Mouse (Mus musculus) gastrocnemius, adult 2 months (tissue): ENCODE results near the gene Prex1. TPM values are rescaled to one million over a fixed set of nuclear protein-coding genes. Genes with fewer than 3 reads are reported as not detected.
A peak's percentile ranks its signal among the peaks of the same experiment; 100 is the strongest.
"Not testable (repeated sequence)": the region's sequence is repeated elsewhere in the genome, so short reads cannot be mapped to it uniquely, and the experiment has no call there.

Experiments used
- DNase-seq: peaks from one replicate; pipeline ENCODE4 v3.0.0; 2022
- H3K27ac ChIP-seq: fragments of 200-600 bp; 2 replicates; pipeline ENCODE4 v1.8.1; 2022; ENCODE audit warnings: mild to moderate bottlenecking
- H3K4me3 ChIP-seq: fragments of 200-600 bp; 2 replicates; pipeline ENCODE4 v1.8.1; 2022; ENCODE audit warnings: mild to moderate bottlenecking, moderate library complexity
- CTCF ChIP-seq: fragments of 200-600 bp; IDR thresholded peaks from 2 replicates; pipeline ENCODE4 v1.8.1; 2022; ENCODE audit warnings: antibody characterized with exemption, mild to moderate bottlenecking, moderate library complexity
- intact Hi-C: fragments of 180-260 bp; cut with DNase I; formaldehyde crosslinking; loops from one replicate; pipeline ENCODE4 v1.15.1; 2025
- total RNA-seq, 2 experiments: library from RNA; stranded (reverse); gene quantifications; 2 replicates each; pipeline ENCODE4 v1.2.3; 2021

The Prex1 gene
- total RNA-seq, 2 experiments from 2014 or later = 3.0 to 5.2 TPM

- H3K4me3 ChIP-seq = no peak overlapping the region
- DNase-seq = no peak
- intact Hi-C loops = no loop called here
- no peak; the same call in 1 of the 2 replicates for TF ChIP-seq CTCF
- no peak overlapping the region for H3K27ac ChIP-seq
Observed at GRCm38 (mm10) chr2:166544575-166545251, 168.9 kb downstream of the Prex1 start.

- H3K4me3 ChIP-seq = no peak overlapping the region
- no peak for DNase-seq
- H3K27ac ChIP-seq = no peak overlapping the region
- no peak for TF ChIP-seq CTCF
- intact Hi-C loops = no loop called here
Observed at GRCm38 (mm10) chr2:166541112-166541928, 172.3 kb downstream of the Prex1 start.

GRCm38 (mm10) chr2:166540216-166540615, 173.4 kb downstream of the Prex1 start:
- no peak overlapping the region for H3K4me3 ChIP-seq
- no peak for TF ChIP-seq CTCF
- H3K27ac ChIP-seq = no peak overlapping the region
- intact Hi-C loops = no loop called here
- no peak for DNase-seq

GRCm38 (mm10) chr2:166536896-166537295, 176.7 kb downstream of the Prex1 start:
- no peak overlapping the region for H3K27ac ChIP-seq
- intact Hi-C loops = no loop called here
- no peak overlapping the region for H3K4me3 ChIP-seq
- DNase-seq = no peak
- TF ChIP-seq CTCF = no peak

- no peak for TF ChIP-seq CTCF
- H3K27ac ChIP-seq = no peak overlapping the region
- H3K4me3 ChIP-seq = no peak overlapping the region
- no peak for DNase-seq
- intact Hi-C loops = no loop called here
Observed at GRCm38 (mm10) chr2:166535519-166535918, 178.1 kb downstream of the Prex1 start.

- intact Hi-C loops = no loop called here
- TF ChIP-seq CTCF = no peak
- H3K4me3 ChIP-seq = no peak overlapping the region
- DNase-seq = no peak
- no peak overlapping the region for H3K27ac ChIP-seq
Observed at GRCm38 (mm10) chr2:166526204-166526603, 187.4 kb downstream of the Prex1 start.

- no peak for DNase-seq
- TF ChIP-seq CTCF = no peak
- no peak overlapping the region for H3K27ac ChIP-seq
- intact Hi-C loops = no loop called here
- no peak overlapping the region for H3K4me3 ChIP-seq
Observed at GRCm38 (mm10) chr2:166523156-166523890, 190.3 kb downstream of the Prex1 start.

GRCm38 (mm10) chr2:166522612-166523120, 191.0 kb downstream of the Prex1 start:
- no peak for DNase-seq
- TF ChIP-seq CTCF = no peak
- Histone ChIP-seq H3K4me3 (no peak overlapping the region), H3K27ac (no peak overlapping the region)
- intact Hi-C loops = no loop called here

- no peak for DNase-seq
- Histone ChIP-seq H3K4me3 (no peak overlapping the region), H3K27ac (no peak overlapping the region)
- intact Hi-C loops = no loop called here
- TF ChIP-seq CTCF = no peak
Observed at GRCm38 (mm10) chr2:166521878-166522611, 191.6 kb downstream of the Prex1 start.

- Histone ChIP-seq H3K4me3 (no peak overlapping the region), H3K27ac (no peak overlapping the region)
- intact Hi-C loops = no loop called here
- no peak for TF ChIP-seq CTCF
- DNase-seq = no peak
Observed at GRCm38 (mm10) chr2:166521461-166521860, 192.2 kb downstream of the Prex1 start.

GRCm38 (mm10) chr2:166520536-166520935, 193.1 kb downstream of the Prex1 start:
- no peak overlapping the region for H3K27ac ChIP-seq
- TF ChIP-seq CTCF = no peak
- no peak for DNase-seq
- no peak overlapping the region for H3K4me3 ChIP-seq
- intact Hi-C loops = no loop called here

- H3K27ac ChIP-seq = peak overlapping the region; percentile 49; the same call in 1 of the 2 replicates
- intact Hi-C loops, H3K4me3 ChIP-seq: not testable (repeated sequence)
- DNase-seq = peak; percentile 69
Observed at GRCm38 (mm10) chr2:166517392-166518174, 196.0 kb downstream of the Prex1 start.
